Mouse (Mus musculus) neural tube, embryonic 12.5 days (tissue): ENCODE measurements around the gene Mrpl45. TPM values are rescaled to one million over a fixed set of nuclear protein-coding genes. Genes with fewer than 3 reads are reported as not detected.
A peak's percentile ranks its signal among the peaks of the same experiment; 100 is the strongest.
"Not testable (repeated sequence)": the region's sequence is repeated elsewhere in the genome, so short reads cannot be mapped to it uniquely, and the experiment has no call there.

Source experiments
- ATAC-seq: fragments of 200-750 bp; cut with Nextera tagmentation; 2 replicates; pipeline ENCODE4 v1.8.0; 2017; ENCODE audit warnings: low read depth, mild to moderate bottlenecking, moderate TSS enrichment, moderate library complexity; ENCODE audit not compliant: low FRiP score
- H3K27ac ChIP-seq: fragments of 300-500 bp; sonication (generic); 2 replicates; pipeline ENCODE4 v1.5.1; 2016
- H3K27me3 ChIP-seq: fragments of 300-500 bp; sonication (generic); replicated peaks from 2 replicates; pipeline ENCODE4 v1.6.1; 2016; ENCODE audit warnings: mild to moderate bottlenecking
- H3K36me3 ChIP-seq: fragments of 300-500 bp; sonication (generic); 2 replicates; pipeline ENCODE4 v1.6.1; 2016; ENCODE audit warnings: mild to moderate bottlenecking
- H3K4me1 ChIP-seq: fragments of 300-500 bp; sonication (generic); 2 replicates; pipeline ENCODE4 v1.6.1; 2016
- H3K4me2 ChIP-seq: fragments of 300-500 bp; sonication (generic); replicated peaks from 2 replicates; pipeline ENCODE4 v1.6.1; 2016; ENCODE audit warnings: mild to moderate bottlenecking
- H3K4me3 ChIP-seq: fragments of 300-500 bp; sonication (generic); 2 replicates; pipeline ENCODE4 v1.5.1; 2016
- H3K9ac ChIP-seq: fragments of 300-500 bp; sonication (generic); 2 replicates; pipeline ENCODE4 v1.6.1; 2016; ENCODE audit warnings: mild to moderate bottlenecking
- H3K9me3 ChIP-seq: fragments of 300-500 bp; sonication (generic); 2 replicates; pipeline ENCODE4 v1.6.1; 2016; ENCODE audit warnings: mild to moderate bottlenecking
- WGBS: fragments of 180-500 bp; shearing (Covaris S2); methylation state at CpG from one replicate; pipeline ENCODE4 v1.1.7; 2016; 5-methylcytosine and 5-hydroxymethylcytosine counted together
- polyA plus RNA-seq: library from polyadenylated mRNA; unstranded; fragments of >200 nt; fragmentation: Nextera tagmentation; extraction: Ambion mirVana; gene quantifications from 2 replicates; pipeline ENCODE4 v1.2.1, GENCODE M21; 2016

Gene Mrpl45
- 42.3 and 48.9 TPM in 2 replicates for polyA plus RNA-seq

DNA sequence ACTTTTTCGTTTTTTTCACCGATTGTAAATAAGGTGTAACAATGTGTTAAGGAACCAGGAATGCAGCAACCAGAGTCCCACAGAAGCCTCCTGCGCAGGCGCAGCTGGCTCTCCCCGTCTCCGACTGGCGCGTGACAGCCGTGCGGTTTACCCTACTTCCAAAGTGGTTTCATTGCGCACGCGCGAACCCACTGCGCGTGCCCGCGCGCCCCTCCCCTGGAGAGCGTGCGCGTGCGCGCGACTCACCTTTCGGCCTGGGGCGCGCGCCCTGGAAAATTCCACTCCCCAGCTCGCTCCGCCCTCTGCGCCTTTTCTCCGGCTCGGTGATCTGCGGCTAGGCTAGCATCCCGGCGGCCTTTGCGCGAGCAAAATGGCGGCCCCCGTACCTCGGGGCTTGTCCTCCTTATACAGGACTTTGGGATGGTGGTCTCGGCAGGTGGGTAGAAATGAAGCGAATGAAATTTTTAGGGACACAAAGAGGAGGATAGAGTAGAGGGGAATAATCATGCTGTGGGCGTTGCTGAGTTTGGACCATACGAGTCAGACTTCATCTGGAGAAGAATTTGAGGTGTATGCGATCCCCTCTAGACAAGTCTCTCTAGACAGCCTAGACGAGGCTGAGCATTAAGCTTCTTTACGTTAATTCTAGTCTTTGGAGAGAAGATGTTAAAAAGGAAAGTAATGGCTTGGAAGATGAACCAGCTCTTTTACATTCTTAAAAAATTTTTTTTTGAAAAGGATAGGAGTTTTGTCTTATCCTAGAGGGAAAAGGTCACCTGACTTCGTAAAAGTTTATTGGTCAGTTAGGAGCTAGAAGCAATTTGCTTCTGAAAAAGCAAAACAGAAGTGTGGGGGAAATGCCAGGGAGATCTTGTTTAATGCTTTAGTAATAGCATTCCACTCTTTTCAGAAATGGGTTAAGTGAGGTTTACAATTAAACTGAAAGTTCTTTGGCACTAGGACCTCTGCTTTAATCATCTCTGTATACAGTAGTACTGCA, at the start of gene Mrpl45:
TSS of gene Mrpl45 (plus strand) at position 213 of the 1,000 bp plus-strand sequence.
- Histone ChIP-seq H3K4me3 (peak within 1 kb of the TSS; percentile 50), H3K9ac (peak within 1 kb of the TSS; percentile 53), H3K27me3 (no peaks in the 10 kb centered on the region), H3K36me3 (peaks cover 4% of the 10 kb centered on the region; the same call in 1 of the 2 replicates), H3K27ac (0 out of 2 replicates have a peak within 1 kb of the TSS, but pooled peaks have one; percentile 46), H3K9me3 (no peaks in the 10 kb centered on the region), H3K4me1 (peaks cover 11% of the 10 kb centered on the region), H3K4me2 (peak within 1 kb of the TSS; percentile 61)
- ATAC-seq: peak; percentile 92
- under 1% methylated on average over 50 of the region's 50 CpGs for WGBS

DNA sequence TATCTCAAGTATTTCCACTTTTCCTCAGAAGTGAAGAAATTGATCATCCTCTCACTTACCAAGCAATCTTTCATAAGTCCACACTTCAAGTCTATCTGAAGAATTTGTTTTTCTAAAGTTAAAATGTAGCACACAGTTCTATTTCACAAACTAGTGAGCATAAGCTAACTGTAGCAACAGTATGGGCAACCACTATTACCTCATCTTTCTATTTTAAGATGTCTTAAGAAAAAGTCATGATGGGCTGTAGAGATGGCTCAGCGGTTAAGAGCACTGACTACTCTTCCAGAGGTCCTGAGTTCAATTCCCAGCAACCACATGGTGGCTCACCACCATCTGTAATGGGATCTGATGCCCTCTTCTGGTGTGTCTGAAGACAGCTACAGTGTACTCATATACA, 49.0 kb upstream of the Mrpl45 start:
- peaks cover 12% of the 10 kb centered on the region for H3K36me3 ChIP-seq

DNA sequence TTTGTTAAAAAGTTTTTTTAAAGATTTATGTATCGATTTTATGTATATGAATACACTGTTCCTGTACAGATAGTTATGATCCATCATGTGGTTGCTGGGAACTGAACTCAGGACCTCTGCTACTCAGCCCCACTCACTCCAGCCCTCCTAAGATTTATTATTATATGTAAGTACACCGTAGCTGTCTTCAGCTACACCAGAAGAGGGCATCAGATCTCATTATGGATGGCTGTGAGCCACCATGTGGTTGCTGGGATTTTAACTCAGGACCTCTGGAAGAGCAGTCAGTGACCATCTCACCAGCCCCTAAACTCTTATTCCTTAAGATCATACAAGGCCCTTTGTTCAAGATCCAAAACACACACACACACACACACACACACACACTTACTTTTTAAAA, 45.5 kb upstream of the Mrpl45 start:
- H3K27ac ChIP-seq, H3K27me3 ChIP-seq, H3K4me2 ChIP-seq, H3K4me1 ChIP-seq, ATAC-seq, H3K36me3 ChIP-seq, H3K4me3 ChIP-seq, H3K9me3 ChIP-seq, H3K9ac ChIP-seq: not testable (repeated sequence)
- 66% methylated on average over 2 of the region's 2 CpGs for WGBS

More for the DNA sequence above, 49.0 kb upstream of the Mrpl45 start:
- H3K4me2 ChIP-seq, ATAC-seq, H3K4me1 ChIP-seq, H3K4me3 ChIP-seq, H3K9ac ChIP-seq, H3K9me3 ChIP-seq, H3K27me3 ChIP-seq, H3K27ac ChIP-seq: not testable (repeated sequence)
- 98% methylated on average over 1 of the region's 1 CpGs for WGBS

DNA sequence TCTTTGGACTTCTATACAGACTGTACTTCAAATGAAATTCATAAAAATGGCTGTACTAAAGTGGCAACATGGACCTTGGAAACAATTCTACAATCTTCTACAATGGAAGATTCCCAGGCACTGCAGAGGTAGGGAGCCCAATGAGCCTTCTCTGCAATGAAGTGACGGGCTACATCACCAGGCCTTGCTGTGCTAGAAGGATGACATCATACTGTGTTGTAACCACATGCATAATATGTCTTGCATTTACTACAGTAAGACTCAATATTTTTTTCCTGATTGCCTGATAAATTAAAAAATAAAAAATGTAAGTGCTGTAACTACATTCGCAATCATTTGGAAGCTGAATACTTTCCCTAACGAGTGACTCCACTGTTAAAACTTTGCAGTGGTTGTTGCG, 42.7 kb upstream of the Mrpl45 start:
- Histone ChIP-seq H3K4me2 (no peak overlapping the region), H3K27me3 (no peaks in the 10 kb centered on the region), H3K9me3 (0 out of 2 replicates have a peak, but pooled peaks cover 6% of the 10 kb centered on the region), H3K36me3 (no peaks in the 10 kb centered on the region), H3K4me3 (no peak overlapping the region), H3K4me1 (peaks cover under 1% of the 10 kb centered on the region), H3K27ac (no peak overlapping the region), H3K9ac (no peak overlapping the region)
- WGBS: 95% methylated on average over 4 of the region's 4 CpGs
- no peak for ATAC-seq

DNA sequence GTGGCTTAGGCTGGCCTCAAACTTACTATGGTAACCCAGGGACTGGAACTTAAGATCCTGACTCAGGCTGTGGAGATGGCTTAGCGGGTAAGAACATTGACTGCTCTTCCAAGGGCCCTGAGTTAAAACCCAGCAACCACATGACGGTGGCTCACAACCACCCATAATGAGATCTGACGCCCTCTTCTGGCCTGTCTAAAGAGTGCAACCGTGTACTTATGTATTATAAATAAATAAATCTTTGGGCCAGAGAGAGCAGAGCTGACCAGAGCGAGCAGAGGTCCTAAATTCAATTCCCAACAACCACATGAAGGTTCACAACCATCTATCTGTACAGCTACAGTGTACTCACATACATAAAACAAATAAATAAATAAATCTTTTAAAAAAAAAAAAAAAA, 41.9 kb upstream of the Mrpl45 start:
- Histone ChIP-seq H3K9ac (no peak overlapping the region), H3K36me3 (no peaks in the 10 kb centered on the region), H3K27ac (no peak overlapping the region), H3K4me1 (peaks cover 9% of the 10 kb centered on the region), H3K4me2 (no peak overlapping the region), H3K4me3 (no peak overlapping the region), H3K27me3 (no peaks in the 10 kb centered on the region), H3K9me3 (0 out of 2 replicates have a peak, but pooled peaks cover 6% of the 10 kb centered on the region)
- WGBS: 88% methylated on average over 5 of the region's 5 CpGs
- no peak for ATAC-seq

DNA sequence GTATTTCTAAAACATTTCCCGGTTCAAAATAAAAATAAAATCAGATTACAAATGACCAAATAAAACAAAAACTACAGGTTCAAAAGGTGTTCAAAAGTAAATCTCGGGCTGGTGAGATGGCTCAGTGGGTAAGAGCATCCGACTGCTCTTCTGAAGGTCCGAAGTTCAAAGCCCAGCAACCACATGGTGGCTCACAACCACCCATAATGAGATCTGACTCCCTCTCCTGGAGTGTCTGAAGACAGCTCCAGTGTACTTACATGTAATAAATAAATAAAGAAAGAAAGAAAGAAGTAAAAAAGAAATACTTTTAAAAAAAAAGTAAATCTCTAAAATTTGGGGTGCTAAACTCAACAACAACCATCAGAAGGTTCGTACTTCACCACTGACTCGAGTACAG, 40.6 kb upstream of the Mrpl45 start:
- 95% methylated on average over 6 of the region's 6 CpGs for WGBS
- not testable (repeated sequence) for ATAC-seq

DNA sequence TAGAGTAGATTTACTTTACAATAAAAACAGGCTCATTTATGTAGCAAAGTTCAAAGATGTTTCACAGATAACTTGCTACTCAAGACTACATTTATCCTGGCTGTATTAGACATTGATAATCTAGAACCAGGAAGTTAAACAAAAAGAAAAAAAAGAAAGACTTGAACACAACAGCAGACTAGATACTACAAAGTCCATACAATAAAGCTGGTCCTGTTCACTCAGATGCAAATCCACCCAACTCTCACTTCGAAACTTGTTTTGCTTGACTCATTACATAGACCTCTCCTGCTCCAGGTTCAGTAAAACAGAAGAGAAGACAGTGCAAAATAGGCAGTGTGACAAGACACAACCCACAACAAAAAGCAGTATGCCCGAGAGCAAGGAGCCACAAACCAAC, 40.2 kb upstream of the Mrpl45 start:
- Histone ChIP-seq H3K4me2 (no peak overlapping the region), H3K27me3 (no peaks in the 10 kb centered on the region), H3K27ac (no peak overlapping the region), H3K4me3 (no peak overlapping the region), H3K4me1 (peaks cover 13% of the 10 kb centered on the region), H3K9me3 (0 out of 2 replicates have a peak, but pooled peaks cover 6% of the 10 kb centered on the region), H3K36me3 (no peaks in the 10 kb centered on the region), H3K9ac (no peak overlapping the region)
- 97% methylated on average over 2 of the region's 2 CpGs for WGBS
- ATAC-seq: no peak

More for the DNA sequence above, 40.6 kb upstream of the Mrpl45 start:
- not testable (repeated sequence) for H3K27me3 ChIP-seq, H3K9ac ChIP-seq, H3K27ac ChIP-seq, H3K36me3 ChIP-seq, H3K4me2 ChIP-seq, H3K9me3 ChIP-seq, H3K4me3 ChIP-seq
- peaks cover 13% of the 10 kb centered on the region for H3K4me1 ChIP-seq

DNA sequence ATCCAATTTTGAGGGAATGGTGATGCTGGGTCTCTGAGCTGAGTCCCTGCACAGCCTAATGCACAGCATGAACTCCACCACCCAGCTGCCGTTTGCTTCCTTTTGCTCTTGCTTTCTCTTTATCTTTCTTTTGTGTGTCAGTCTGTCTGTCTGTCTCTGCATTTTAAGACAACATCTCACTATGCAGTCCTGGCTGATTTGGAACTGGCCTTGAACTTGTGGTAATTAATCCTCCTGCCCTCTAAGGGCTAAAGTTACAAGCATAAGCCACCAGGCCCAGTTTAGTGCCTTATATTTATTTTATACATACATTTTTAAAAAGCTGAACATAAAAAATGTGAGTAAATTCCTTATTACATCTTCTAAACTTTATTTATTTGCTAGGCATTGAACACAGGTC, 39.5 kb upstream of the Mrpl45 start:
- Histone ChIP-seq H3K4me2 (no peak overlapping the region), H3K36me3 (no peaks in the 10 kb centered on the region), H3K9ac (no peak overlapping the region), H3K4me3 (no peak overlapping the region), H3K27ac (no peak overlapping the region), H3K9me3 (0 out of 2 replicates have a peak, but pooled peaks cover 6% of the 10 kb centered on the region), H3K27me3 (no peaks in the 10 kb centered on the region), H3K4me1 (peaks cover 13% of the 10 kb centered on the region)
- ATAC-seq: no peak
- WGBS: 48% methylated on average over 1 of the region's 1 CpGs

DNA sequence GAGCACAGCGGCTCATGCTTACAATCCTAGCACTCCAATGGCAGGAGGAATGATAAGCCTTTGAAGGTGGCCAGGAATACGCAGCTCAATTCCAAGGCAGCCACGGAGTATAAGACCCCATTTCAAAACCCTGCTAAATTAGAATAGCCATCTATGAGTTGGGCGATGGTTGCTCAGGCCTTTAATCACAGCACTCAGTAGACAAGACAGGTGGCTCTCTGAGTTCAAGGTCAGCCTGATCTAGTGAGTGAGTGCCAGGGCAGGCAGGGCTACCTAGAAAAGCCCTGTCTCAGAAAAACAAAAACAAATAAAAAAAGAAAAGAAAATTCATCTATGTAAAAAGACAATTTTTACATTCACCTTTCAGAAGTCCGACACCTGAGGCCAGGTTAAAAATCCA, 38.4 kb upstream of the Mrpl45 start:
- peaks cover 13% of the 10 kb centered on the region for H3K4me1 ChIP-seq
- no peak overlapping the region for H3K9ac ChIP-seq
- 90% methylated on average over 5 of the region's 5 CpGs for WGBS
- no peaks in the 10 kb centered on the region for H3K27me3 ChIP-seq
- no peak overlapping the region for H3K27ac ChIP-seq
- no peaks in the 10 kb centered on the region for H3K36me3 ChIP-seq
- no peak overlapping the region for H3K4me3 ChIP-seq
- ATAC-seq: no peak
- H3K9me3 ChIP-seq: 0 out of 2 replicates have a peak, but pooled peaks cover 6% of the 10 kb centered on the region
- H3K4me2 ChIP-seq: no peak overlapping the region

DNA sequence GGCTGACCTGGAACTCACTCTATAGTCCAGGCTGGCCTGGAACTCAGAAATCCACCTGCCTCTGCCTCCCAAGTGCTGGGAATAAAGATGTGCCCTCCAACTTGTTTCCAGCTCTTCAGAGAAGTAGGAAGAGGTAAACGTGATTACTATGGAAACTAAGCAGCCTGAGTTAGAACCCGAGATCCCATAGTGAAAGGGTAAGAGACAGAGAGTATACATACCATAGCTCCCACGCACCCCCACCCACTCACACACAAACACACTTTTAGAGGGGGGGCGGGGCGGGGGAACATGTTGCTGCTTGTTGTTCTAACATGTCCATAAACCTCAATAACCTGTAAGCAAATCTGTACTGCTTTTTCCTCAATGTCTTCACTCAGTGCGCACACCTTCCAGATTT, 37.1 kb upstream of the Mrpl45 start:
- Histone ChIP-seq H3K4me1 (peaks cover 13% of the 10 kb centered on the region), H3K4me3 (peak overlapping the region; percentile 98), H3K9ac (peak overlapping the region; percentile 99), H3K9me3 (0 out of 2 replicates have a peak, but pooled peaks cover 6% of the 10 kb centered on the region), H3K27ac (no peak overlapping the region), H3K27me3 (no peaks in the 10 kb centered on the region), H3K36me3 (no peaks in the 10 kb centered on the region), H3K4me2 (peak overlapping the region; percentile 66)
- 80% methylated on average over 6 of the region's 6 CpGs for WGBS
- no peak for ATAC-seq

DNA sequence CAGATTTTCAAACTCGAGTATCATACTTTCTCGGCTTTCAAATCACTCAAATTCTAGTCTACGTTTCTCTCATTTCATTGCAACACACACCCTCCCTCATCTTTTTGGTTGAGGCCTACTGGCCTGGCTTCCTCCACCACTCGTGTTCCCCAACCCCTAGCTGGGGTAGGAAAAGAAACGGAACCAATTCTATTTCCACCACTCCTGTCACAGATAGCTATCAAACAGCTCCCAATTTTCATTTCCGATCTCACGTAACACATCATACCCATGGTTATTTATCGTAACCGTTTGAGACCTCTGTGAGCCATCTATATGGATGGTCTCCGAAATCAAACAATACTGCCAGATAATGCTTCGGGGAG, 36.5 kb upstream of the Mrpl45 start:
- peak overlapping the region; percentile 66 for H3K4me2 ChIP-seq
- peak overlapping the region; percentile 97 for H3K27ac ChIP-seq
- H3K9me3 ChIP-seq: 0 out of 2 replicates have a peak, but pooled peaks cover 6% of the 10 kb centered on the region
- WGBS: 31% methylated on average over 11 of the region's 11 CpGs
- no peaks in the 10 kb centered on the region for H3K27me3 ChIP-seq
- peak overlapping the region; percentile 99 for H3K9ac ChIP-seq
- 0 out of 2 replicates have a peak, but pooled peaks have one; percentile 8 for ATAC-seq
- peaks cover 13% of the 10 kb centered on the region for H3K4me1 ChIP-seq
- peak overlapping the region; percentile 98 for H3K4me3 ChIP-seq
- no peaks in the 10 kb centered on the region for H3K36me3 ChIP-seq

DNA sequence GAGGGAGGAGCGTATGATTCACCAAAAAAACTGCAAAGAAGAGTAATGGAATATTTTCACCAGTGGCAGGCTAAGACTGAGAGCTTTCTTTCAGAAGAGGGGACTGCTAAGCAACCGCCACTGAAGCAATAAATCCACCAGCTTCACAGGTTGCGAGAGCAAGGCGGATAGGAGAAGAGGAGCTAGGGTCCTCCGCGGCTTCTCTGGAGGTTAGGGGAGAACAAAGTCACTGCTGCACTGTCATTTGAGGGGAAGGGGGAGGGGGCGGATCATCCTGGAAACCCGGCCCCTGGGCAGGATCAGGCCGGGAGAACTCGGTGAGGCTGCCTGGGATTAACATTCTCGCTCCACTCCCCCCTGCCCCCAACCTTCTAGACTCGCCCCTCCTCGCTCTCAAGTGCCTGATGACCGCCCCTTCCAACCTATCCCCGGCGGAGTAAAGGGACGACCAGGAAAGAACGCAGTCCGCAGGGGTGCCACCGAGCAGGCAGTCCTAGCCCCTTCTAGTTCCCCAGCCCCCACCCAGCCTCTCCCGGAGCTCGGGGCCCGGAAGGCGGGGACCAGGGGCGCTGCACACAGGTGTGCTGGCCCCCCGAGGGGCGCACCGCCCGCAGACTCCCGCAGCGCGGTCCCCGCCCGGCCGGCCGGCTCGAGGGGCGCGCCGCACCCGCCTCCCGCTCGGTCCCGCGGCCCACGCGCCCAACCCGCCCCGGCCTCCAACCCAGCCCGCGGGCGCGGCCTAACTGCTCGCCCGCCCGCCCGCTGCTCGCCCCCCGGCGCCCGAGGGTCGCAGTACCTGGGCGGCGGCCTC, 35.9 kb upstream of the Mrpl45 start:
- H3K9me3 ChIP-seq: 0 out of 2 replicates have a peak, but pooled peaks cover under 1% of the 10 kb centered on the region
- H3K27me3 ChIP-seq: no peaks in the 10 kb centered on the region
- ATAC-seq: peak; percentile 85
- peak overlapping the region; percentile 99 for H3K9ac ChIP-seq
- H3K27ac ChIP-seq: peak overlapping the region; percentile 97
- peak overlapping the region; percentile 66 for H3K4me2 ChIP-seq
- H3K36me3 ChIP-seq: no peaks in the 10 kb centered on the region
- peaks cover 13% of the 10 kb centered on the region for H3K4me1 ChIP-seq
- WGBS: 1% methylated on average over 62 of the region's 64 CpGs
- H3K4me3 ChIP-seq: peak overlapping the region; percentile 98
